Mouse (Mus musculus) MEL (cell line): ENCODE measurements around the gene Lpar6.

Experiments
- CTCF ChIP-seq, 3 experiments: IDR thresholded peaks in 2 of 3; conservative IDR thresholded peaks in 1 of 3; 2 replicates each; pipeline ENCODE4 v1.5.1; 2011 to 2012; ENCODE audit warnings: low read length in 3 of 3, low read depth in 2 of 3, mild to moderate bottlenecking in 2 of 3, improper control_type of control experiment in 1 of 3, inconsistent platforms in 1 of 3, mixed read lengths in 1 of 3, moderate library complexity in 1 of 3; ENCODE audit not compliant: control insufficient read depth in 1 of 3, insufficient read depth in 1 of 3, poor library complexity in 1 of 3, severe bottlenecking in 1 of 3
- KAT2A ChIP-seq: conservative IDR thresholded peaks from 2 replicates; pipeline ENCODE4 v1.6.1; 2012; ENCODE audit warnings: low read depth, low read length, improper control_type of control experiment, inconsistent platforms
- MAFK ChIP-seq: IDR thresholded peaks from 2 replicates; pipeline ENCODE4 v1.6.1; 2011; ENCODE audit warnings: low read depth, mild to moderate bottlenecking, low read length, improper control_type of control experiment, borderline replicate concordance
- MAZ ChIP-seq: IDR thresholded peaks from 2 replicates; pipeline ENCODE4 v1.6.1; 2012; ENCODE audit warnings: low read depth, mild to moderate bottlenecking, inconsistent platforms, low read length, improper control_type of control experiment
- MEF2A ChIP-seq: IDR thresholded peaks from 2 replicates; pipeline ENCODE4 v1.6.1; 2014; ENCODE audit warnings: low read depth, mild to moderate bottlenecking, inconsistent platforms, low read length, improper control_type of control experiment; ENCODE audit not compliant: poor library complexity, insufficient replicate concordance, severe bottlenecking; ENCODE audit errors: extremely low read depth
- MYB ChIP-seq: IDR thresholded peaks from 2 replicates; pipeline ENCODE4 v1.6.1; 2011; ENCODE audit warnings: mild to moderate bottlenecking, low read depth, low read length, improper control_type of control experiment
- POLR2A ChIP-seq, 2 experiments: IDR thresholded peaks; 2 replicates each; pipeline ENCODE4 v1.6.1; 2011 to 2012; ENCODE audit warnings: low read length in 2 of 2, mild to moderate bottlenecking in 2 of 2, control low read depth in 1 of 2, improper control_type of control experiment in 1 of 2, low read depth in 1 of 2, moderate library complexity in 1 of 2; ENCODE audit not compliant: control insufficient read depth in 1 of 2, insufficient read depth in 1 of 2, poor library complexity in 1 of 2
- RCOR1 ChIP-seq: IDR thresholded peaks from 2 replicates; pipeline ENCODE4 v1.6.1; 2012; ENCODE audit warnings: low read depth, mild to moderate bottlenecking, inconsistent platforms, low read length, improper control_type of control experiment
- SMC3 ChIP-seq: IDR thresholded peaks from 2 replicates; pipeline ENCODE4 v1.6.1; 2011; ENCODE audit warnings: low read depth, low read length, improper control_type of control experiment
- USF2 ChIP-seq, 2 experiments: IDR thresholded peaks; 2 replicates each; pipeline ENCODE4 v1.6.1; 2011 to 2012; ENCODE audit warnings: improper control_type of control experiment in 2 of 2, low read length in 2 of 2, borderline replicate concordance in 1 of 2, inconsistent platforms in 1 of 2, low read depth in 1 of 2, mild to moderate bottlenecking in 1 of 2; ENCODE audit not compliant: insufficient read depth in 1 of 2

- TF ChIP-seq POLR2A (IDR thresholded peaks at IDR 0.05; ENCODE audit: control insufficient read depth in 1 of 2, insufficient read depth in 1 of 2, low read depth in 1 of 2, low read length in 2 of 2, poor library complexity in 1 of 2) (no peak), CTCF (IDR thresholded peaks at IDR 0.05 in 2 of 3, conservative IDR thresholded peaks at IDR 0.05 in 1 of 3; ENCODE audit: control insufficient read depth in 1 of 3, insufficient read depth in 1 of 3, low read depth in 2 of 3, low read length in 3 of 3, poor library complexity in 1 of 3, severe bottlenecking in 1 of 3) (no peak), USF2 (IDR thresholded peaks at IDR 0.05; ENCODE audit: borderline replicate concordance in 1 of 2, insufficient read depth in 1 of 2, low read depth in 1 of 2, low read length in 2 of 2) (no peak), MEF2A (no peak), KAT2A (no peak), RCOR1 (no peak), SMC3 (no peak), MAFK (no peak), MYB (no peak), MAZ (no peak)
Observed at GRCm38 (mm10) chr14:73250056-73250455, 12.4 kb downstream of the Lpar6 start.
